Mouse (Mus musculus) layer of hippocampus, adult 18-20 months (tissue): ENCODE measurements around the gene Pbx2. TPM values are rescaled to one million over a fixed set of nuclear protein-coding genes. Genes with fewer than 3 reads are reported as not detected.

ENCODE experiments used
- DNase-seq, 2 experiments: peaks; one replicate each; pipeline ENCODE4 v3.0.0; 2022; ENCODE audit warnings: low spot score in 2 of 2
- total RNA-seq, 2 experiments: library from RNA; stranded (reverse); gene quantifications; 2 replicates each; pipeline ENCODE4 v1.2.3; 2021

Gene Pbx2
- total RNA-seq, 2 experiments from 2014 or later: 67.3 to 69.1 TPM

GRCm38 (mm10) chr17:34601796-34602195, 10.7 kb downstream of the Pbx2 start:
- DNase-seq: no peak

- DNase-seq: peak; percentile 99 to 100
Measured at GRCm38 (mm10) chr17:34603375-34604060, 12.5 kb downstream of the Pbx2 start, which contains the start of gene Rnf5. TSS of gene Rnf5 (minus strand) at chr17:34603690.

GRCm38 (mm10) chr17:34604061-34604508, 13.0 kb downstream of the Pbx2 start, which contains the start of gene Agpat1:
TSS of gene Agpat1 (plus strand) at chr17:34604262.
- DNase-seq: peak; percentile 96 to 98

DNA sequence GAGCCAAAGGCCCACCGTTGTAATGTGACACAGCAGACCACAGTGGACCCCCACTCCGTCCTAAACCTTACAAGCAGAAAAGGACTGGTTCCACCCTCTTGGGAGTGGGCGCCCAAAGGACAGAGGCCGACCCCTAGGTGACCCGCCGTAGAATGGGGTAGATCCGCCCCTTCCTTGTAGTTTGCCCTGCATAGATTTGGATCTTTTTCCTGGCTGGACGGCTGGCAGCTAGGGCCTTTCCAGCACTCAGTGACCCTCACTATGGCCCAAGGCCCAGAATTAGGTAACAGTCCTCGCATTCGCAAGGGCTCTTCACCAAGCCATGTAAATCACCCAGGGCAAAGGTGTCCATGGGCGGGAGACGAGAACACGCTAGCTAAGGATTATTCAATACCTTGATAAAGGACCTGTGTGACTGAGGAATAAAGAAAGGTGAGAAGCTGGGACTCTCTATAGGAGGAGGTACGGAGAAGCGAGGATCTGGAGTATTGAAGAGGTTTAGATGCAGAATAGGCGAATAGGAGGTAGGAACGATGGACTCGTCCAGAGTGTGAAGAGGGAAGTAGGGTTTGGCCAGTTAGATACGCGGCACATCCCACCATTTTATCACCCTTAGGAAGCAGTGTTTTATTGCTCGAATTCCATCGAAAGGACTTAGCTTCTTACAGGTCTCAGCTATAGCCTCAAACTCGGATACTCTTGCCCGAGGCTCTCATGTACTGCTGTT, 13.6 kb downstream of the Pbx2 start:
- DNase-seq: no peak

DNA sequence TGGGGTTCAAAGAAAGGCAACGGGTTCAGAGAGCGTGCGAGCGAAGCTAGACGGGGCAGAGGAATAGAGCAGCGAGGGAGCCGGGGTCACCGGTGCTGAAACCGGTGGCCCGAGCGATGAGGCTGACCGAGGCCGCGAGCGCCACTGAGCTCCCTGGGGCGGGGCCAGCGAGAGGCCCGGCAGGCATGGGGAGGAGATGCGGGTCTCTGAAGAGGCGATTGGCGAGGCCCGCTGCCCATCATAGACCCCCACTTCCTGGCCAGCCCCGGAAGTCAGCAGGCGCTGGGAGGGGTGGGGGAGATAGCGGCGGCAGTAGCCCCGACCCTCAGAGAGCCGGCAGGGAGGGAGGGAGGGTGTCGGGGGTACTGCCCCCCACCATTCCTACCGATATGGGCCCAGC, 14.5 kb downstream of the Pbx2 start:
- peak; percentile 95 to 99 for DNase-seq

DNA sequence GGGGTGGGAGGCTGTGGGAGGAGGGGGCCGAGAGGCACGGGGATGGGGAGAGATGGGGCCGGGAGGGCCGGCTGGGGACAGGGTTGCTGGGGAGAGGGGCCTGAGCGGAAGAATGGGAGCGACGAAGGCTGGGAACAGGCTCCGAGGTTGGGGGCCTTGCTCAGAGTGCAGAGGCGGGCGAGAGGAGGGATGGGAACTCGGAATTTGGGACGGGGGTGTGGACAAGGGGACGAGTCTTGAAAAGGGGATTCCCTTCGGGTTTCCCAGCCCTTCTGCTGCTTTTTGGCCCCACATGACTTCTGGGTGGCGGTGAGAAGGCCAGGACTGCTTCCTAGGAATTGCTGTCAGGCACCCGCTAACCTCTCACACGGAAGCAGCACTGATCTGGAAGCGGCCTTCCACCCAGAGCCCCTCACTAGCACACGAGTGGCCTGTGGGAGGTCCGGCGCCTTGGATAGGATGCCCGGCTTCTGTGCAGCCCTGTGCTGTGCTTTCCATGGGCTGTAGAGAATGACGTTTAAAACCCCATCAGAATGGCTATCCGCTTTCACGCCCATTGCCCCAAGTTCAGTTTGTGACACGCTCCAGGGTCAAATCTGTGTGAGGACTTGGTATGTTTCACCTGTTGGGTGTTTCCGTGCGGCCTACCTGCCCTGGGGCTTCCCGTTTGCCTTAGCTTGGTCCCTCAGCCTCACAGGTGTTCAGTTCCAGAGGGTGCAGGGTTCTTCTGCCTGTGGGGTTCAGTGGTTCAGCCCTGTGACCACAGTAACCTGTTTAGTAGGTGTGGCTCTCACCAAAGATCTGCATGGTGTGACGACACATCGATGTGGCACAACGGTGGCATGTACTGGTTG, 15.3 kb downstream of the Pbx2 start:
- DNase-seq: no peak

- no peak for DNase-seq
Measured at GRCm38 (mm10) chr17:34607997-34608396, 16.9 kb downstream of the Pbx2 start.

DNA sequence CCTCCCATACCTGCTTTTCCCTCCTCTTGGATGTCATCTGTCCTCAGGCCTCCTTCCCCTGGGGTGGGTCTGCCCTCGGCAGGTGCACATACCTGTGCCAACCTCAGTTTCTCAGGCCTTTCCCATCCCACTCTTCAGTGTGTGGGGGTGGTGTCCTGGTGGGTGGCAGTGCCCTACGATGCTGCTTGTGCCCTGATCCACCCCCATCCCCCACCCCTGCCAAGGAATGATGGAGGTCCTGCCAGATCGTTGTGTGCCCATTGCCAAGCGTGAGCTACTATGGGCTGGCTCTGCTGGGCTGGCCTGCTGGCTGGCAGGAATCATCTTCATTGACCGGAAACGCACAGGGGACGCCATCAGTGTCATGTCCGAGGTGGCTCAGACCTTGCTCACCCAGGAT, 20.0 kb downstream of the Pbx2 start:
- DNase-seq: no peak

DNA sequence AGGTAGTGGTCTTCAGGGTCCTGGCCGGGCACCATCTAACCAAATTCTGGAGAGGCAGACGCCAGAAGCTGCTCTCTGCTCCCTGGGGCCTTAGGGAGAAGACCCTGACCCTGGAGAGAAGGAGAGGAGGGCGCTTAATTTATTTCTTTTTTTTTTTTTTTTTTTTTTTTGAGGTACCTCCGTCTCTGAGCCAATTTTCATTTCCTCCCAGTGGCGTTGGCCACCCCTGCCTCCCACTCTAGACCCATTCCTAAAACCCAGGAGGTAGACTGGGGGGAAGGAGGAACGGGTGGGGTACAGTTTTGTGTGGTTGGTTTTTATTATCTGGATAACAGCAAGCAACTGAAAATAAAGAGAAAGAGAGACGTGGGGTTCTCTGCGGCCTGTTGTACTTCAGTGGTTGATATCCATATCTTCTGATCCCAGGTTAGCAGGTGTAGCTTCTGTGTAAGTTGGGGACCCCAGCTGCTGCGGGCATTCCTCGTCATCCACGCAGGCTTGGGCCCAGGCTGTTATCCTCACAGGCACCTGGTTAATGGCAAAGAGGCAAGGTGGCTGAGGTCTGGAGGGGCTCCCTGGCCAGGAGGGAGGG, 22.1 kb downstream of the Pbx2 start:
- DNase-seq: no peak

DNA sequence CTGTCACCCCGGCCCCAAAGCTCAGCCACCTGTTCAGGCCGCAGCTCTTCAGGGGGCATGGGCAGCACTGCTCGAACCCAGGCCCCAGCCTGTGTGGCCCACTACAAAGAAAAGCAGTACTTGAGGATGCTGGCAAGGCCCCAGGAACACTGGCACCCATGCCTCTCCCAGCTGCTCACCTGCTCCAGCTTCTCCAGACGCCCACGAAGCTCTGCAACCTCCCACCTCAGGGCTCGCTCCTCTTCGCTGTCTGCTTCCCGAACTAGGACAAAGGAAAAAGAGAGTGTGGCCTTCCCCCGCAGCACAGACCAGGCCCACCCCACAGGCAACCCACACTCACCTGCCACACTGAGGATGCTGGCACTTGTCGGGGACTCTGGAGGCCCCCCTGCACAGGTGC, 22.8 kb downstream of the Pbx2 start:
- DNase-seq: no peak

DNA sequence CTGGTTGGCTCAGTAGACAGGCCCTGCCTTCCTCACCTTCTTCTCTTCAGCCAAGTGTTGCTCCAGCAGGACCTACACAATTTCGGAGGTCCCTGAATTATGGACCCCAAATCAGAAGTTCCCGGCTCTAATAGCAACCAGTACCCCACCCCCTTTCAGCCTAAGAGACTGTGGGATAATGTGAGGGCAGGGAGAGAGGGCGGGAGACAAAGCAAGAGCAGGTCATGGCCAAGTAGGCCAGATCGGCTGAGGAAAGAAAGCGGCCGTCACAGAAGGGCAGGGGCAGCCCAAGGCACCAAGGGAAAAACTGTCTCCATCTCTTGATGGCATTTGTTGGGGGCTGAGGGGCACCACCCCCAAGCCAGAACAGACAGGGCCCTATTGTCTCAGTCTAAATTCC, 24.8 kb downstream of the Pbx2 start, which contains the start of gene Egfl8:
TSS of gene Egfl8 (minus strand) at position 101 of the 400 bp plus-strand sequence.
- DNase-seq: no peak

DNA sequence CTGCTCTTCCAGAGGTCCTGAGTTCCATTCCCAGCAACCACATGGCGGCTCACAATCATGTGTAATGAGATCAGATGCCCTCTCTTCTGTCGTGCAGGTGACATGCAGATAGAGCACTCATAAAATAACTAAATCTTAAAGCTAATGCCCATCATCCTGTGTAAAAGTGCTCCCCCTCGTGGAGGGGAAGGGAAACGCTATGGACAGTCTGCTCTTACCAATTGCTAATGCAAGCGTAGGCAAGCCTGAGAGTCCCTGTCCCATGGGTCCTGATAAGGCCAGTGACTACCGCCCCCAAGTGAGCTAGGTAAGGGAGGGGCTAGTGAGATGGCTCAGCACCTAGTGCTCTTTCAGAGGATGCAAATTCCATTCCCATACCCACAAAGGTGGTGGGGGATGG, 27.9 kb downstream of the Pbx2 start:
- peak in 1 of 2 experiments; percentile 82 for DNase-seq

DNA sequence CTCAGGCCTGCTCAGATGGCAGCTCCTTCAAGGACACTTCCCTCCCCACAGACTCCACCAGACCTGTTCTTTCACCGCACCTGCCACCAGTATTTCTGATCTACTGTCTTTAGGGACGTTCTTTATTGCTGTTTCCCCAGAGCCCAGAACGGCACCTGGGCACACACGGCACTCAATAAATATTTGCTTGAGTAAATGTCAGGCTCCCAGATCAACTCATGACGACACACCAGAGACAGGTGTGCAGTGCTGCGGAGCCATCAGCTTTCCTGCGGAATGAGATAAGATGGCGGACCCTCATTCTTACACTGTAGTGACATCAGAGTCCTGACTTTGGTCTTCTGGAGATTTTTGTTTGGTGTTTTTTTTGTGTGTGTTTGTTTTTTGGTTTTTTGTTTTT, 29.9 kb downstream of the Pbx2 start:
- DNase-seq: no peak

- DNase-seq: no peak
Measured at GRCm38 (mm10) chr17:34623161-34623560, 32.1 kb downstream of the Pbx2 start.

DNA sequence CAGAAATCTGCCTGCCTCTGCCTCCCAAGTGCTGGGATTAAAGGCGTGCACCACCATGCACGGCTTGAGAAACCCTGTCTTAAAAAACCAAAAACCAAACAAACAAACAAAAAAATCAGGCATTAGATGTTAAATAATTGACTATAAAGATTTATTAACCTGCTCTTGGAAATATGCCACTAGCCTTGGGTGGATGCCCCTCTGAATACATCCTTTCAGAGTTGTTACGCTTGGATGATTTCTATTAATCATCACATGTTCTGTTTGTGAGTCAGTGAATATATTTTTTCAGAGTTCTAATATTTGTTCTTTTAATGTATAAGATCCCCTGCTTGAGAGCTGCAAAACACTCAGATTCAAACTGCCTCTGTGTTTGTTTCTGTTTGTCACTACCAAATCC, 33.9 kb downstream of the Pbx2 start:
- no peak for DNase-seq

- no peak for DNase-seq
Measured at GRCm38 (mm10) chr17:34626062-34626772, 35.2 kb downstream of the Pbx2 start.

DNA sequence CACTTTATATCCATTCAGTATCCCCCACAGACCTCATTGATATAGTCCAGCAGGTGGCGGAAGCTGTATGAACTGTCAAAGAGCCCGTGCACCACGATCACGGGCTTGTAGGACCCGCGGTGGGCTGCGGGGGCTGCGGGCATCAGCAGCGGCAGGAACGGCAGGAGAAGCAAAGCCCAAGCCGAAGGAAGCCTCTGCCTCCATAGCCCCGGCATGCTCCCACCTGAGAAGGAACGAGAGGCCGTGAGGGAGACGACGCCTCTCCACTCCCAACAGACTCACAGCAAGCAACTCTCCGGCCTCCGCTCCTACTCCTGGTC, 35.7 kb downstream of the Pbx2 start:
- DNase-seq: peak in 1 of 2 experiments; percentile 64

DNA sequence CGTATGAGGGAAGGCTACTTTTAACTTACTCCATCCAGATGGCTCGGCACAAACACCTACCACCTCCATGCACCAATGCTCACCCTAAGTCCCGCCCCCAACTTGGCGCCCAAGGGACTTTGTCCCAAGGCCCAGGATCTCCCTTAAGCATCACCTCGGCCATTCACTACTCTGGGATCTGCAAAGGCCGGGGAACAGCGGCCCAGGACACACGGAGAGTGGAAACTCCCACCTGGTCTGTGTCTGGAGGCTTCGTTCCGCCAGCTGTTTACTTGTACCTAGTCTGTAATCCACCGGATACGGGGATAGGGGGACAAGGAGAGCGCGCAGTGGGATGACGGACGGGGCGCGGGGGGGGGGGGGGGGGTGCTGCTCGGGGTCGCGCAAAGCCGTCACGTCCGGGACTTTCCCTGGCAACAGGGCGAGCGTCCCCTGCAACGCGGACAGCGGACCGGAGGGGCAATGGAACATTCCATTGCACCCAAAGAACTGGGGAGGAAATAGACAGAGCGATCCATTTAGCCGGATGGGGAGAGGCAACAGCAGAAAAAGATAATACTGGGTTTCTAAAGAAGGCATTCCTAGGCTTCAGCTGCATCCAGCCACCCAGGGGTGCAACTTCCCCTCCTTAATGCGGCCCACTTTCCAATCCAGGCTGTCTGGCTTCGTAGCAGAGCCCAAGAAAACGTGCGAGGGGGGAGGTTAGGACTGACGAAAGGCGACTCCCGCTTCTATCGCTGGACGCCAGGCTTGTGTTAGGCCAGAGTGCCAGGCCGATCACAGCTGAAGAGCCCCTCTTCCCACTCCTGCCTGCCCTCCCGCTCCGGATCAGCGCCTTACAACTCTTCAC, 36.3 kb downstream of the Pbx2 start:
- peak; percentile 83 to 89 for DNase-seq

DNA sequence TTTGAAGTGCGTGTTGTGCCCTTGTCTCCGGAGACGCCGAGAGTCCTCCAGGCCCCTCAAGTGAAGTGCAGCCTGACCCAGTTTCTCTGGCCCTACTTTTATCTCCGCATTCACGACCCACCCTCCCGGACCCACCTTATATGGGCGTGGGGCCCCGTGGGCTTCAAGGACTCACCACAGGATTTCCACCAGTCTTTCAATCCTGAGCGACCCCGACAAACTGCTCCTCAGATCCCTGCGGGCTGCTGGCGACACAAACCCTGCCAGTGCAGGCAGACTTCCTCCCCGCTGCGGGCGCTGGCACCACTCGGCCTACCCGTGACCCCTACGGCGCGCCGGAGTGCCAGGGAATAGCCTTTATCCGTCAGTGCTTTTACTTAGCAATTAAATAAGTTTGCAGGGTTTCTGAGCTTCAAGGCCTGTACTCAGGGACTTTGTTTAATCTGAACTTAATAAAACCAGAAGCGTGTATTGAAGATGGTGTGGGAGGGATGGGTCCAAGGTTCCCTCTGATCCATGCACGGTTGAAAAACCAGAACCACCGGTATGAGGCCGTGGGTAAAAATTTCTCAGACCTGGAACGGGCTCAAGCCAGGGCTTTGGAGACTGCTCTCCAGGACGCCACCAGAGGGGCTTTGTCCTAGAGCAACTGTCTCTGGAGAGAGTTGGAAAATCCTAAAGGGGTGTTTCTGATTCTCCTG, 37.0 kb downstream of the Pbx2 start, which contains the start of gene Ppt2:
TSS of gene Ppt2 (minus strand) at position 568 of the 701 bp plus-strand sequence.
- peak in 1 of 2 experiments; percentile 49 for DNase-seq
